ENCODE assay signal across 8 mouse cellular contexts in the genomic region with DNA sequence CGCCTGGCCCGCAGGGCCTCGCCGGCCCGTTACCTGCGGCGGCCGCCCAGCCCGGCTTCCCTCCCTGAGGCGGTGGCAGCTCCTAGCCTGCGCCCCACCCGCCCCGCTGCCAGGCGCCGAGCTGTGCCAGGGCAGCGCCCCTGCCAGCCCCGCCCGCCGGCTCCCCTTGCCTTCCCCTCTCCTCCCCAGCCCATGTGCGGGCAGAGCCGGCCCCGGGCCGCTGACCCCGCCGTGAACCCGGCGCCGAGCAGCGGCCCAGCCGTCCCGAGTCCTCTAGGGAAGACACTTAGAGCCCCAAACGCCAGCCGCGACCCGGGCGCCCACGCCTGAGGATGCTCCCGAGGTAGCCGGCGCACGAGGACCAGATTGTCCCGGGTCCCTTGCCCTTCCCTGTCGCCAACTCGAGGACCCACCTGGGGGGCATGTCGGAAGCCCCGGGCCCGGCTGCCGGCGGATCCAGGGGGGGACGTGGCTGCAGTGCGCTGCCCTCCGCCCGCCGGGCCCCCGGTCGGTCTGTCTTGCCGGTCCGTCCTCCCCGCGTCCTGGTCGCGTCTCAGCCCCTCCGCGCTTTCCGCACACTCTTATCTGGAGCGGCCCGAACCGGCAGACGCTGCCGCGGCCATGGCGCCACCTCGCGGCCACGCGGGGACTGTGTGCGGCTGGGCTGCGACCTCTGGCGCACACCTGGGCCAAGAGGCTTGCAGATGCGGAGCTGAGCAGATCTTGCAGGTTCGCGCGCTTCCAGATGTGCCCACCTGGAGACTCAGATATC. TPM values are rescaled to one million over a fixed set of nuclear protein-coding genes. Genes with fewer than 3 reads are reported as not detected.
DNase-seq lines count a peak whose midpoint lies in the region; ATAC-seq and TF ChIP-seq lines count a peak whose summit lies in the region.

No protein-coding gene starts in this region.

- TF ChIP-seq EP300 in liver, embryonic 14.5 days (IDR thresholded peaks at IDR 0.05; ENCODE audit: low read depth) = no peak

- no peak; the same call in 1 of the 2 replicates for TF ChIP-seq POLR2A in testis, adult 2 months (IDR thresholded peaks at IDR 0.05; ENCODE audit: control insufficient read depth, low read depth, low read length)

- no peak for ATAC-seq in heart, embryonic 11.5 days (replicated peaks; ENCODE audit: insufficient number of reproducible peaks, low FRiP score, low TSS enrichment)
- ATAC-seq in liver, embryonic 14.5 days (ENCODE audit: insufficient read depth) = 0 out of 2 replicates have a peak, but pooled peaks have one; percentile 25
- no peak for ATAC-seq in neural tube, embryonic 12.5 days (ENCODE audit: low FRiP score, low read depth)

- WGBS in embryonic facial prominence, embryonic 10.5 days = under 1% methylated on average over 83 of the region's 83 CpGs
- WGBS in heart, embryonic 11.5 days (ENCODE audit: insufficient replicate concordance) = under 1% methylated on average over 77 of the region's 83 CpGs
- WGBS in liver, embryonic 14.5 days (ENCODE audit: insufficient replicate concordance) = under 1% methylated on average over 83 of the region's 83 CpGs
- 1% methylated on average over 79 of the region's 83 CpGs for WGBS in neural tube, embryonic 12.5 days

- TF ChIP-seq CTCF in liver, embryonic 14.5 days (IDR thresholded peaks at IDR 0.05; ENCODE audit: low read depth) = peak; percentile 84
- TF ChIP-seq CTCF in testis, adult 2 months (IDR thresholded peaks at IDR 0.05; ENCODE audit: control insufficient read depth, insufficient read depth, insufficient replicate concordance, low read depth, low read length) = peak; percentile 80

- H3K4me3 ChIP-seq in embryonic facial prominence, embryonic 10.5 days = peak overlapping the region; percentile 58
- H3K4me3 ChIP-seq in heart, embryonic 11.5 days (ENCODE audit: low read depth, low read length) = peak overlapping the region; percentile 66
- peak overlapping the region; percentile 32 to 52 for H3K4me3 ChIP-seq in liver, embryonic 14.5 days (ENCODE audit: insufficient read depth in 1 of 2, low read depth in 2 of 2, low read length in 2 of 2)
- peak overlapping the region; percentile 52 for H3K4me3 ChIP-seq in neural tube, embryonic 12.5 days
- peak overlapping the region; percentile 76 for H3K4me3 ChIP-seq in testis, adult 2 months (ENCODE audit: control insufficient read depth, low read depth, low read length)

- peaks cover 85% of the 10 kb centered on the region for H3K4me1 ChIP-seq in embryonic facial prominence, embryonic 10.5 days
- peaks cover 74% of the 10 kb centered on the region for H3K4me1 ChIP-seq in heart, embryonic 11.5 days (ENCODE audit: control insufficient read depth, insufficient read depth, low read length)
- H3K4me1 ChIP-seq in liver, embryonic 14.5 days (replicated peaks; ENCODE audit: control insufficient read depth in 2 of 2, insufficient read depth in 2 of 2, low read length in 1 of 2) = peaks cover under 1 to 3% of the 10 kb centered on the region in 2 experiments
- peaks cover 81% of the 10 kb centered on the region for H3K4me1 ChIP-seq in neural tube, embryonic 12.5 days
- H3K4me1 ChIP-seq in testis, adult 2 months (ENCODE audit: control insufficient read depth, insufficient read depth, low read length) = peaks cover 33% of the 10 kb centered on the region

- H3K9ac ChIP-seq in heart, embryonic 11.5 days (ENCODE audit: low read depth, low read length) = peak overlapping the region; percentile 79
- H3K9ac ChIP-seq in liver, embryonic 14.5 days (replicated peaks) = peak overlapping the region; percentile 32
- peak overlapping the region; percentile 60 for H3K9ac ChIP-seq in neural tube, embryonic 12.5 days

- H3K9me3 ChIP-seq in embryonic facial prominence, embryonic 10.5 days = no peaks in the 10 kb centered on the region
- no peaks in the 10 kb centered on the region for H3K9me3 ChIP-seq in heart, embryonic 11.5 days (replicated peaks; ENCODE audit: control insufficient read depth, low read length)
- no peaks in the 10 kb centered on the region for H3K9me3 ChIP-seq in liver, embryonic 14.5 days (ENCODE audit: control insufficient read depth, low read length)
- no peaks in the 10 kb centered on the region for H3K9me3 ChIP-seq in neural tube, embryonic 12.5 days

- H3K27ac ChIP-seq in embryonic facial prominence, embryonic 10.5 days (replicated peaks) = peak overlapping the region; percentile 77
- H3K27ac ChIP-seq in heart, embryonic 11.5 days (ENCODE audit: low read depth, low read length) = peak overlapping the region; percentile 51
- H3K27ac ChIP-seq in liver, embryonic 14.5 days = no peak overlapping the region
- H3K27ac ChIP-seq in neural tube, embryonic 12.5 days = peak overlapping the region; percentile 20; the same call in 1 of the 2 replicates
- H3K27ac ChIP-seq in testis, adult 2 months (ENCODE audit: control insufficient read depth, insufficient read depth, low read depth, low read length) = no peak overlapping the region

- DNase-seq in A20 (ENCODE audit: low read depth, low spot score) = peak; percentile 88
- DNase-seq in adrenal gland, adult 2 months = peak; percentile 89
- peak; percentile 91 for DNase-seq in embryonic facial prominence, embryonic 10.5 days (ENCODE audit: low spot score)
- peak; percentile 84 for DNase-seq in kidney, adult 9 months
- DNase-seq in liver, embryonic 14.5 days (ENCODE audit: low read depth in 3 of 3, low spot score in 3 of 3) = peak in 2 of 3 experiments; percentile 38 to 45

- H3K36me3 ChIP-seq in embryonic facial prominence, embryonic 10.5 days (replicated peaks) = peaks cover 10% of the 10 kb centered on the region
- H3K36me3 ChIP-seq in heart, embryonic 11.5 days (ENCODE audit: control insufficient read depth, insufficient read depth, low read length) = no peaks in the 10 kb centered on the region
- H3K36me3 ChIP-seq in liver, embryonic 14.5 days (replicated peaks; ENCODE audit: control insufficient read depth, insufficient read depth, low read depth) = no peaks in the 10 kb centered on the region
- peaks cover 4% of the 10 kb centered on the region; the same call in 1 of the 2 replicates for H3K36me3 ChIP-seq in neural tube, embryonic 12.5 days
- H3K36me3 ChIP-seq in testis, adult 2 months (ENCODE audit: control insufficient read depth, insufficient read depth, low read length) = no peaks in the 10 kb centered on the region

- peaks cover 100% of the 10 kb centered on the region for H3K27me3 ChIP-seq in embryonic facial prominence, embryonic 10.5 days (replicated peaks; ENCODE audit: low read depth, poor library complexity, severe bottlenecking)
- H3K27me3 ChIP-seq in heart, embryonic 11.5 days (ENCODE audit: control insufficient read depth, insufficient read depth, low read length) = peaks cover 95% of the 10 kb centered on the region
- peaks cover 93% of the 10 kb centered on the region for H3K27me3 ChIP-seq in liver, embryonic 14.5 days (ENCODE audit: control insufficient read depth, insufficient read depth, low read length)
- H3K27me3 ChIP-seq in neural tube, embryonic 12.5 days (replicated peaks) = peaks cover 96% of the 10 kb centered on the region
- peaks cover 2% of the 10 kb centered on the region for H3K27me3 ChIP-seq in testis, adult 2 months (ENCODE audit: control insufficient read depth, insufficient read depth, low read length)

- H3K4me2 ChIP-seq in heart, embryonic 11.5 days = peak overlapping the region; percentile 99
- H3K4me2 ChIP-seq in liver, embryonic 14.5 days (ENCODE audit: low read depth) = peak overlapping the region; percentile 74
- peak overlapping the region; percentile 89 for H3K4me2 ChIP-seq in neural tube, embryonic 12.5 days (replicated peaks)

RNA-seq across cellular contexts. Expression of a gene that starts 0.5 kb away (rescaled TPM):
- 10 to 100 TPM in 1 of 2 experiments, 1 to 10 TPM in 1; 7.5 to 15.4 TPM for total RNA-seq in adrenal gland, adult 2 months (2021)
- polyA plus RNA-seq in adrenal gland, adult 2 months (2012; rRNA removed) = 25.9 and 26.9 TPM in 2 replicates
- 0.23 and 1.3 TPM in 2 replicates for polyA plus RNA-seq in embryonic facial prominence, embryonic 10.5 days (2016; fragmentation: Nextera tagmentation; extraction: Ambion mirVana)
- polyA plus RNA-seq in heart, embryonic 11.5 days (2014; fragmentation: Nextera tagmentation; extraction: Ambion mirVana) = 2.5 and 3.0 TPM in 2 replicates
- 0.97 and 1.4 TPM in 2 replicates for polyA plus RNA-seq in liver, embryonic 14.5 days (2012; rRNA removed)
- polyA plus RNA-seq in liver, embryonic 14.5 days (2014; fragmentation: Nextera tagmentation; extraction: Ambion mirVana) = 0.28 and 0.48 TPM in 2 replicates
- 17.1 and 17.8 TPM in 2 replicates for polyA plus RNA-seq in neural tube, embryonic 12.5 days (2016; fragmentation: Nextera tagmentation; extraction: Ambion mirVana)
- polyA plus RNA-seq in testis, adult 2 months (2012; rRNA removed) = 1.3 and 1.7 TPM in 2 replicates

RNA-seq across cellular contexts. Expression of a gene that starts 9.9 kb away (rescaled TPM):
- 10 to 100 TPM; 20.4 to 26.5 TPM for total RNA-seq in adrenal gland, adult 2 months (2021)
- polyA plus RNA-seq in adrenal gland, adult 2 months (2012; rRNA removed) = 7.0 and 7.4 TPM in 2 replicates
- polyA plus RNA-seq in embryonic facial prominence, embryonic 10.5 days (2016; fragmentation: Nextera tagmentation; extraction: Ambion mirVana) = 35.4 and 36.7 TPM in 2 replicates
- 23.4 and 24.6 TPM in 2 replicates for polyA plus RNA-seq in heart, embryonic 11.5 days (2014; fragmentation: Nextera tagmentation; extraction: Ambion mirVana)
- 7.4 and 10.5 TPM in 2 replicates for polyA plus RNA-seq in liver, embryonic 14.5 days (2012; rRNA removed)
- polyA plus RNA-seq in liver, embryonic 14.5 days (2014; fragmentation: Nextera tagmentation; extraction: Ambion mirVana) = 14.3 and 15.3 TPM in 2 replicates
- 23.1 and 23.9 TPM in 2 replicates for polyA plus RNA-seq in neural tube, embryonic 12.5 days (2016; fragmentation: Nextera tagmentation; extraction: Ambion mirVana)
- polyA plus RNA-seq in testis, adult 2 months (2012; rRNA removed) = 9.1 and 10.2 TPM in 2 replicates

RNA-seq across cellular contexts. Expression of a gene that starts 22.3 kb away (rescaled TPM):
- 10 to 100 TPM; 32.3 to 37.4 TPM for total RNA-seq in adrenal gland, adult 2 months (2021)
- polyA plus RNA-seq in adrenal gland, adult 2 months (2012; rRNA removed) = 72.0 and 87.5 TPM in 2 replicates
- 24.9 and 29.2 TPM in 2 replicates for polyA plus RNA-seq in embryonic facial prominence, embryonic 10.5 days (2016; fragmentation: Nextera tagmentation; extraction: Ambion mirVana)
- 16.5 and 21.0 TPM in 2 replicates for polyA plus RNA-seq in heart, embryonic 11.5 days (2014; fragmentation: Nextera tagmentation; extraction: Ambion mirVana)
- polyA plus RNA-seq in liver, embryonic 14.5 days (2012; rRNA removed) = 9.8 and 11.6 TPM in 2 replicates
- 9.8 and 12.1 TPM in 2 replicates for polyA plus RNA-seq in liver, embryonic 14.5 days (2014; fragmentation: Nextera tagmentation; extraction: Ambion mirVana)
- polyA plus RNA-seq in neural tube, embryonic 12.5 days (2016; fragmentation: Nextera tagmentation; extraction: Ambion mirVana) = 16.7 and 18.4 TPM in 2 replicates
- 12.8 and 16.6 TPM in 2 replicates for polyA plus RNA-seq in testis, adult 2 months (2012; rRNA removed)

RNA-seq across cellular contexts. Expression of a gene that starts 24.8 kb away (rescaled TPM):
- total RNA-seq in adrenal gland, adult 2 months (2021) = 10 to 100 TPM; 29.2 to 58.9 TPM
- 48.1 and 62.9 TPM in 2 replicates for polyA plus RNA-seq in adrenal gland, adult 2 months (2012; rRNA removed)
- 1.5 and 2.1 TPM in 2 replicates for polyA plus RNA-seq in embryonic facial prominence, embryonic 10.5 days (2016; fragmentation: Nextera tagmentation; extraction: Ambion mirVana)
- 12.7 and 16.8 TPM in 2 replicates for polyA plus RNA-seq in heart, embryonic 11.5 days (2014; fragmentation: Nextera tagmentation; extraction: Ambion mirVana)
- 0.56 and 0.61 TPM in 2 replicates for polyA plus RNA-seq in liver, embryonic 14.5 days (2012; rRNA removed)
- polyA plus RNA-seq in liver, embryonic 14.5 days (2014; fragmentation: Nextera tagmentation; extraction: Ambion mirVana) = 0.68 and 0.98 TPM in 2 replicates
- 9.9 and 14.5 TPM in 2 replicates for polyA plus RNA-seq in neural tube, embryonic 12.5 days (2016; fragmentation: Nextera tagmentation; extraction: Ambion mirVana)
- 3.1 and 3.3 TPM in 2 replicates for polyA plus RNA-seq in testis, adult 2 months (2012; rRNA removed)

Comparison
In these comparisons a context has a peak if more than half of its experiments do, and no peak if none do; other contexts are left out.
1. H3K27ac ChIP-seq: peak in embryonic facial prominence, embryonic 10.5 days (single experiment), heart, embryonic 11.5 days (single experiment) and neural tube, embryonic 12.5 days (single experiment); none in liver, embryonic 14.5 days (single experiment) and testis, adult 2 months (single experiment).
2. Peak in every context shown above with its lines, with median percentiles within 50 percentile points of each other: DNase-seq, H3K4me3 ChIP-seq, H3K4me2 ChIP-seq and H3K9ac ChIP-seq.